Mouse (Mus musculus): Measurements from ENCODE around the gene Eef1b2. TPM values are rescaled to one million over a fixed set of nuclear protein-coding genes. Genes with fewer than 3 reads are reported as not detected.

The Eef1b2 gene
- polyA plus RNA-seq, 1 experiment from 2014 or later, result 485 TPM

DNA sequence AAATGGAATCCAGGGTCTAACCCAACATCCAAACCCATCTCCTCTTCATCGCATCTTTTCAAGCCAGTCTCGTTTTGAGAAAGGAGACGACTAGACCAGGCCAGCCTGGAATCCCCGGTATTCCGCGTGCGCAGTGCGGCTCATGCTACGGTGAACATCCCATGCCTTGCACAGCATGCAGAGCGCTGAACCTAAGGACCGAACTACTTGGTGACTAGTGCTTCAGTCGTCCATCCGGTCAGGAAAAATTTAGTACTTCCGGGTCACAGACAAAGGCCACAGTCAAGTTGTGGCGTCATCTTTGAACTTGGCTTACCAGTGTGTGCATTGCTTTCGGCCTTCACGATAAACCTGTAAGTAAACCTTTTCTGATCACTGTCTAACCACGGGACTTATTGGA lies 23.7 kb downstream of the Eef1b2 start:
- WGBS, result 95% methylated on average over 18 of the region's 18 CpGs
- no peaks in the 10 kb centered on the region for H3K27me3 ChIP-seq (ENCODE audit: control insufficient read depth, insufficient read depth, low read length)
- no peak overlapping the region for H3K4me3 ChIP-seq (replicated peaks; ENCODE audit: low read depth, low read length)
- H3K4me2 ChIP-seq (ENCODE audit: low read length), result no peak overlapping the region
- H3K9me3 ChIP-seq (ENCODE audit: control insufficient read depth, low read length), result no peaks in the 10 kb centered on the region
- H3K9ac ChIP-seq (replicated peaks; ENCODE audit: low read length), result no peak overlapping the region
- ATAC-seq (ENCODE audit: low FRiP score, low TSS enrichment) (no peak), DNase-seq (no peak)
- H3K36me3 ChIP-seq (ENCODE audit: control insufficient read depth, insufficient read depth, low read length), result no peaks in the 10 kb centered on the region
- peaks cover 22% of the 10 kb centered on the region for H3K4me1 ChIP-seq (ENCODE audit: control insufficient read depth, insufficient read depth, low read length)
- H3K27ac ChIP-seq (replicated peaks; ENCODE audit: low read depth, low read length), result no peak overlapping the region

DNA sequence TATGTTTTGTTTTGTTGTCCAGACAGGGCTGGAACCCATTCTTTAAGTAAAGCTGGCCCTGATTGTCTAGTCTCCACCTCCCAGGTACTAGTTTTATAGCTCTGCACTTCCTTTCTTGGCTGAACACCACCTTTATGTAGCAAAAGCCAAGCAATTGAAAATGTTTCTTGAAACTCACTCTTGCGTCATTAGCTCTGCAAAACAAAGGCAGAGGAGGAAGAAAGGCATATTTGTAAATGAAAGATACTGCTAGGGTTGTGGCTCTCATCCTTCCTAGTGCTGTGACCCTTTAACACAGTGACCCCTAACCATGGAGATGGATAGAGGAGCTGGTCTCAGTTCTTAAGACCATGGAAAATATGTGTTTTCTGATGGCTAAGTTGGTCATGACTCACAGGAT lies 25.0 kb downstream of the Eef1b2 start:
- 89% methylated on average over 1 of the region's 1 CpGs for WGBS
- H3K4me1 ChIP-seq (ENCODE audit: control insufficient read depth, insufficient read depth, low read length), result peaks cover 22% of the 10 kb centered on the region
- H3K27me3 ChIP-seq (ENCODE audit: control insufficient read depth, insufficient read depth, low read length), result no peaks in the 10 kb centered on the region
- DNase-seq, result no peak
- no peak for ATAC-seq (ENCODE audit: low FRiP score, low TSS enrichment)
- no peak overlapping the region for H3K4me3 ChIP-seq (replicated peaks; ENCODE audit: low read depth, low read length)
- H3K36me3 ChIP-seq (ENCODE audit: control insufficient read depth, insufficient read depth, low read length), result no peaks in the 10 kb centered on the region
- H3K9me3 ChIP-seq (ENCODE audit: control insufficient read depth, low read length), result no peaks in the 10 kb centered on the region
- H3K4me2 ChIP-seq (ENCODE audit: low read length), result no peak overlapping the region
- H3K9ac ChIP-seq (replicated peaks; ENCODE audit: low read length), result no peak overlapping the region
- no peak overlapping the region for H3K27ac ChIP-seq (replicated peaks; ENCODE audit: low read depth, low read length)

DNA sequence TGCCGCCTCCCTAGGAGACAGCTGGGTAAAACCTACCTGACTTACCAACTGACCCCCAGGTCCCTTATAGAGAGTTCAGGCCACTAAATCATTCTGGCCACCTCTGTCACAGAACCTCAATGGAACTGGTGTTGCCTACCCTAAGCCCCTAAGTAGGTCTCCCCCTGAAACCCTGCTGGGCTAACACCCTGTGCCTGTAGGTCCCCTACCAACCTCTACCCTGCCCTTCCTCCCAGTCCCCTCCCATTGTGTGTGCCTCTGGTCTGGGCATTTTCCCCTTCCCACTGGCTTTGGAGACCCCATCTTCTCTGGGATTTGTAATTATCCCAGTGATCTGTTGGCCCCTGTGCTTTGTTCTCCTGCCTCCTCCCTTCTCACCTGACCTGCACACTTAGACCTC lies 26.8 kb downstream of the Eef1b2 start:
- no peak overlapping the region; the same call in 1 of the 2 replicates for H3K9ac ChIP-seq (replicated peaks; ENCODE audit: low read length)
- WGBS, result 78% methylated on average over 1 of the region's 1 CpGs
- H3K9me3 ChIP-seq (ENCODE audit: control insufficient read depth, low read length), result no peaks in the 10 kb centered on the region

DNA sequence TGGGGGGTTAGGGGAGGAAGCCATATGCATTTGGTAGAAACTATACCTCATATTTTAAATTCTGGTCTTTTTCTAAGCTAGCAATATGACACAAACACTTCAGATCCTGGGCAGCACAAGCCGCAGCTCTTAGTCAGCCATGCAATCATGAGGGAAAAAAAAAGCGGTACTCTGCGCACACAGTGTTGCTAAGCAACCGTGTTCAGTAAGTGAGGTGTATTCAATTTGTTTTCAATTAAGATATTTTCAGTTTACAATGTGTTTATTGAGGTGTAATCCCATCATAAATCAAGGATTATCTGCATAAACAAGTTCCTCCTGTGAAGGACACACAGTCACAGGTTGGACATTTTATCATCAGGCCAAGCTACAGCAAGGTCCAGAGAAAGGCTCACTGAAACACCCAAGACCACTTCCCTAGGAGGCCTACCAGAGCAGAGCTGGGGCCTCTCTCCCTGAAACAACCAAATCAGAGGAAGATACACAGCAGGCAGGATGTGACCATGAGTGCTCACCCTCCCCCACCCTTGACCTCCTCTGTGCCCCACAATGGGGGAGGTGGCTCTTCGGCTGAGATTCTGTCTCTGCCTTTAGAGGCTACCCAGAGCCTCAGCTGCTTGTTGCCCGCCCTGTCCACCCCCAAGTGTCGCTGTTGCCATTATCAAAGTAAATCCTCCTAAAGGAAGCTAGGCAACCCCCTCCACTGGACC lies 27.5 kb downstream of the Eef1b2 start:
- WGBS, result under 1% methylated on average over 7 of the region's 7 CpGs
- Histone ChIP-seq H3K4me3 (replicated peaks; ENCODE audit: low read depth, low read length) (no peak overlapping the region), H3K9ac (replicated peaks; ENCODE audit: low read length) (no peak overlapping the region; the same call in 1 of the 2 replicates), H3K4me2 (ENCODE audit: low read length) (no peak overlapping the region), H3K27me3 (ENCODE audit: control insufficient read depth, insufficient read depth, low read length) (no peaks in the 10 kb centered on the region), H3K9me3 (ENCODE audit: control insufficient read depth, low read length) (no peaks in the 10 kb centered on the region), H3K27ac (replicated peaks; ENCODE audit: low read depth, low read length) (peak overlapping the region; percentile 90), H3K4me1 (ENCODE audit: control insufficient read depth, insufficient read depth, low read length) (peaks cover 22% of the 10 kb centered on the region), H3K36me3 (ENCODE audit: control insufficient read depth, insufficient read depth, low read length) (no peaks in the 10 kb centered on the region)
- ATAC-seq (ENCODE audit: low FRiP score, low TSS enrichment) (peak; percentile 80; the same call in 1 of the 2 replicates), DNase-seq (peak; percentile 84)

More for the DNA sequence above, 26.8 kb downstream of the Eef1b2 start:
- Histone ChIP-seq H3K4me1 (ENCODE audit: control insufficient read depth, insufficient read depth, low read length) (peaks cover 22% of the 10 kb centered on the region), H3K4me2 (ENCODE audit: low read length) (no peak overlapping the region), H3K4me3 (replicated peaks; ENCODE audit: low read depth, low read length) (no peak overlapping the region), H3K36me3 (ENCODE audit: control insufficient read depth, insufficient read depth, low read length) (no peaks in the 10 kb centered on the region), H3K27ac (replicated peaks; ENCODE audit: low read depth, low read length) (peak overlapping the region; percentile 90), H3K27me3 (ENCODE audit: control insufficient read depth, insufficient read depth, low read length) (no peaks in the 10 kb centered on the region)
- peak; percentile 37; the same call in 1 of the 2 replicates for ATAC-seq (ENCODE audit: low FRiP score, low TSS enrichment)
- DNase-seq, result no peak

DNA sequence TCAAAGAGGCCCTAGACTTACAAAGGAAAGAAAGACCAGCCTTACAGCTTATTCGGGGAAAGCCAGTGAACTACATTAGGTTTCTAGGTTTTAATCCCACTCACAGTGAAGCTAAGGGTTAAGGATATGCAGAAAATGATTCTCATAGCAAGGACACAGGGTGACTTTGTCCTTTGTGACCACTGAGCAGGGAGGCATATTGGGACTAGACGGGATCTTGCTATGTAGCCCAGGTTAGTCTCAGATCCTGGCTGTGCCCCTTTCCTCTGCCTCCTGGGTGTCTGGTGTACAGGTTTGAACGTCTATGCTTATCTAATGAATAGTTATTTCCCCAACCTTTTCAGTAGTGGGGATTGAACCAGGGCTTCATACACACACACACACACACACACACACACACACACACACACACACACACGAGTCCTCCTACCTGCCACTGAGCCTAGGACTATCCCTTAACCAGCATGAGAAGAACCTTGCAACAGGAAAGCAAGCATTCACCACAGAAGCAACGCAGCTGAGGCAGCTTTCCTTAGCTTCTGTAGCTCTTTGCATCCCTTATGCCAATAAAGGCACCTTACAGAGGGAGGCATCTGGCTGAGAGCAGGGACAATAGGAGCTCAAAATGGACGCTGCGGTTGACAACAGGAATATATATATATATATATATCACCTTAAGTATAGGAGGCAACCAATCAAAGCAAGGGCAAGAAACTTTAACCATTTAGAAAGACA lies 28.2 kb downstream of the Eef1b2 start:
- Histone ChIP-seq H3K9ac (replicated peaks; ENCODE audit: low read length) (no peak overlapping the region), H3K27me3 (ENCODE audit: control insufficient read depth, insufficient read depth, low read length) (no peaks in the 10 kb centered on the region)
- ATAC-seq (ENCODE audit: low FRiP score, low TSS enrichment), result no peak

DNA sequence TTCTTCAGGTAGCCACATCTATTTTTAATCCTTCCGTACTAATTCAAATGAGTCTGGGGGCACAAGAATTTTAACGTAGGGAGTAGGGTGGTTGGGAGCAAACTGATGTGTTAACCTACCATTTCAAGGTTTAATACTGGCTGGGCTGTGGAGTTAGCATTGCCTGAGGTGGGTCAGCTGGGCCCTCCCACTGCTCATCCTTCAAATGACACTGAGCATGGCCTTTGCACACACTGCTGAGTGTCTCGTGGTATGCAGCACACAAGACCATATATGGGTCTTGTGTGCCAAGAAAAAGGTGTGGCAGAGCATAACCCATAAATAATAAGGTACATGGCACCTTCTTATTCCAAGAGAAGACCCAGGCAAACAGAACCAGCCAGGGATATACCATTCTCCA lies 31.0 kb downstream of the Eef1b2 start:
- 81% methylated on average over 3 of the region's 3 CpGs for WGBS
- H3K9me3 ChIP-seq (ENCODE audit: control insufficient read depth, low read length), result no peaks in the 10 kb centered on the region
- no peaks in the 10 kb centered on the region for H3K27me3 ChIP-seq (ENCODE audit: control insufficient read depth, insufficient read depth, low read length)
- no peak overlapping the region for H3K27ac ChIP-seq (replicated peaks; ENCODE audit: low read depth, low read length)
- H3K4me2 ChIP-seq (ENCODE audit: low read length), result no peak overlapping the region
- no peak overlapping the region for H3K4me3 ChIP-seq (replicated peaks; ENCODE audit: low read depth, low read length)
- DNase-seq, result no peak
- H3K4me1 ChIP-seq (ENCODE audit: control insufficient read depth, insufficient read depth, low read length), result peaks cover 22% of the 10 kb centered on the region
- no peak for ATAC-seq (ENCODE audit: low FRiP score, low TSS enrichment)
- no peaks in the 10 kb centered on the region for H3K36me3 ChIP-seq (ENCODE audit: control insufficient read depth, insufficient read depth, low read length)
- H3K9ac ChIP-seq (replicated peaks; ENCODE audit: low read length), result no peak overlapping the region

More for the DNA sequence above, 28.2 kb downstream of the Eef1b2 start:
- no peaks in the 10 kb centered on the region for H3K9me3 ChIP-seq (ENCODE audit: control insufficient read depth, low read length)
- no peak overlapping the region for H3K4me3 ChIP-seq (replicated peaks; ENCODE audit: low read depth, low read length)
- H3K36me3 ChIP-seq (ENCODE audit: control insufficient read depth, insufficient read depth, low read length), result no peaks in the 10 kb centered on the region
- H3K4me2 ChIP-seq (ENCODE audit: low read length), result no peak overlapping the region
- H3K27ac ChIP-seq (replicated peaks; ENCODE audit: low read depth, low read length), result peak overlapping the region; percentile 90
- H3K4me1 ChIP-seq (ENCODE audit: control insufficient read depth, insufficient read depth, low read length), result peaks cover 22% of the 10 kb centered on the region
- DNase-seq, result peak; percentile 20
- 6% methylated on average over 7 of the region's 7 CpGs for WGBS

DNA sequence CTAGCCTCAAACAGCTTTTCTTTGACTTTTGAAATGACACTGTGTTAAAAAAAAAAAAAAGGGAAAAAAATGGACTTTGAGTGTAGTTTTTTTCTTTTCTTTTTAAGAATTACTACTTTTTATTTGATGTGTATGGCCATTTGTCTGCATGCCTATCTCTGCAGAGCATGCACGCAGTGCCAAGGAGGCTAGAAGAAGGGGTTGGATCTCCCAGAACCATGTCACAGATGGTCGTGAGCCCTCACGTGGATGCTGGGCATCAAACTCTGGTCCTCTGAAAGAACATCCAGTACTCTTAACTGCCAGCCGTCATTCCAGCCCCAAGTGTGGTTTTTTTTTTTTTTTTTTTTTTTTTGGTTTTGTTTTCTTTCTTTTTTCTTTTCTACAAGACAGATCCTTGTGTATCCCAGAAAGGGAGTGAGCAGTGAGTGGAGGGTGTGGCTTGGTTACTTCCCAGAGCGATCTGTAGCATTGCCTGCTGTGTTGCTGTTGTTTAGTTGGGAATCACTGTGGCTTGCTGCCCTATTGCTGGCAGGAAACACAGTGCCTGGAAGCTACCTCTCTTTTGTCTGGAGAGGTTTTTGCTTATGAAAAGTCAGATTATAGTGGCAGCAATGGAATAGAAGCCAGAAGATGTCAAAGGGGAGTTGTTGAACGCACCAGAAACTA lies 33.4 kb downstream of the Eef1b2 start:
- 17% methylated on average over 6 of the region's 6 CpGs for WGBS
- no peak overlapping the region for H3K4me3 ChIP-seq (replicated peaks; ENCODE audit: low read depth, low read length)
- H3K9ac ChIP-seq (replicated peaks; ENCODE audit: low read length), result no peak overlapping the region

DNA sequence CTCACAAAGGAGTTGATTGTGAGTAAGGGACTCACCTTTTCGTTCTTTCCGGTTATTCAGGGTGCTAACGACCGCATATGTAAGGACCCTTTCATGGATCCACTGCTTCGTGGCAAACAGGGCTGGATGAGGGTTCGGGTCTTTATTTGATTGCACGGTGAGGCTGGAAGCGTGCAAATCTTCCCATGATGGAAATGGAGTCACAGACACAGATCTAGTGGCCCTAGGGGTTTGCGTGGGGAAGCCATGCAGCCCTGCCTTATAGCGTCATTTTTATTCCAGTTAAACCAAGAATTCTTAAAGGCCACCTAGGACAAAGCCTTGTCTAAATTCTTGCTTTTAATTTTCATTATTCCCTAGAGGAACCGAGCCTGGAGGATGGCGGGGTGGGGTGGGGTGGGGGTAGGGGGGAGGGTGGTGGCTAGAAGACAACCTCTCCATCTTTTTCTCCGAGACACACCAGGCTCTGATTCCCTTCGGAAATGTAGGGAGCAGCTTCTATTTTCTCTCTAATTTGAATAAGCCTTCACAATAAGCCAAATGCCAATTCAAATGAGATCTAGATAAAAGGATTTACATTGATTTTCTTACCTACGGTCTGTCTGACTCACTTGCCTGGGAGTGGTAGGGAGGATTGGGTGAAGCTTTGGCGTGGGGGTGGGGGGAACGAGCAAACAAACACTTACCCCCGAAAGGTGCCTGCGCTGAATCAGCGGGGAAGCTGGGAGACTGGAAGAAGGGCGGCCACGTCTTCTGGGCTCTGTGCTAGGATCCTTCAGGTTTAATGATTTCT lies 37.0 kb downstream of the Eef1b2 start:
- H3K9ac ChIP-seq (replicated peaks; ENCODE audit: low read length), result peak overlapping the region; percentile 40; the same call in 1 of the 2 replicates
- H3K27me3 ChIP-seq (ENCODE audit: control insufficient read depth, insufficient read depth, low read length), result no peaks in the 10 kb centered on the region
- DNase-seq (peak; percentile 66), ATAC-seq (ENCODE audit: low FRiP score, low TSS enrichment) (peak; percentile 34; the same call in 1 of the 2 replicates)
- H3K4me2 ChIP-seq (ENCODE audit: low read length), result peak overlapping the region; percentile 47
- peaks cover 12% of the 10 kb centered on the region for H3K4me1 ChIP-seq (ENCODE audit: control insufficient read depth, insufficient read depth, low read length)
- 13% methylated on average over 22 of the region's 22 CpGs for WGBS
- H3K9me3 ChIP-seq (ENCODE audit: control insufficient read depth, low read length), result no peaks in the 10 kb centered on the region
- H3K4me3 ChIP-seq (replicated peaks; ENCODE audit: low read depth, low read length), result peak overlapping the region; percentile 15; the same call in 1 of the 2 replicates
- H3K27ac ChIP-seq (replicated peaks; ENCODE audit: low read depth, low read length), result peak overlapping the region; percentile 78
- no peaks in the 10 kb centered on the region for H3K36me3 ChIP-seq (ENCODE audit: control insufficient read depth, insufficient read depth, low read length)

More for the DNA sequence above, 33.4 kb downstream of the Eef1b2 start:
- Histone ChIP-seq H3K27me3 (ENCODE audit: control insufficient read depth, insufficient read depth, low read length) (no peaks in the 10 kb centered on the region), H3K36me3 (ENCODE audit: control insufficient read depth, insufficient read depth, low read length) (no peaks in the 10 kb centered on the region), H3K4me1 (ENCODE audit: control insufficient read depth, insufficient read depth, low read length) (peaks cover 14% of the 10 kb centered on the region), H3K27ac (replicated peaks; ENCODE audit: low read depth, low read length) (no peak overlapping the region), H3K9me3 (ENCODE audit: control insufficient read depth, low read length) (no peaks in the 10 kb centered on the region), H3K4me2 (ENCODE audit: low read length) (no peak overlapping the region)
- ATAC-seq (ENCODE audit: low FRiP score, low TSS enrichment), result no peak
- DNase-seq, result no peak
